Mouse (Mus musculus): ENCODE measurements at regions not wholly inside any gene's neighbourhood (a gene's known extent, or its start where the extent isn't known, plus 50 kb on each side); places are given as distances from the start of the nearest gene placed in this dataset.
A peak's percentile ranks its signal among the peaks of the same experiment; 100 is the strongest.

DNA sequence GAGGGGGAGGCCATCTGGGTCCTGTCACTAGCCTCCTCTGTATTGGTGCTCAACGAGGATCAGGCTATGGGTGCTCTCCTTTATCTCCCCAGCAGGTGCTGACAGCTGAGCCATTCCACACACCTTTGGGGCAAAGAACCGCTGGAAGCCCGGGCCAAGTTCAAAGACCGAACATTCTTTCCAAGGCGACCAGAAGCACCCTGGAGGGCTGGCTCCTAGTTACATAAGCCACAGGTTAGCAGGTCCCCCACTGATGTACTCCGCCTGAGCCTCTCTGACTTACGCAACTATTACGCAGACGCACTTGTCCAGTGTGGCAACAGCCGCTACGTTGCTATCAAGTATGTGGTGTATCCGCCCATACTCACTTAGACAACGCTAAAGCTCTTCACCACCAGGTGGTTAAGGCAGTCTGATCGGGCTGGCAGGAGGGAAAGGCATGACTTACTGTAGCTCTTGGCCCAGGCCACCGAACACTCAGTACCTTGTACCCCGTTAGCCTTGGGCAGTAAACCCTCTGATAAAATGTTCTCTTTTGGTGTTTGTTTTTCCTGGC lies 69.2 kb downstream of the Gm33543 start:
- Histone ChIP-seq H3K4me2 (no peak overlapping the region), H3K9me3 (no peaks in the 10 kb centered on the region), H3K27ac (no peak overlapping the region), H3K9ac (no peak overlapping the region), H3K27me3 (no peaks in the 10 kb centered on the region), H3K4me3 (no peak overlapping the region), H3K36me3 (no peaks in the 10 kb centered on the region), H3K4me1 (peaks cover 5% of the 10 kb centered on the region; the same call in 1 of the 2 replicates)
- ATAC-seq (ENCODE audit: insufficient number of reproducible peaks, insufficient read depth, low FRiP score, low TSS enrichment, low read depth): 0 out of 2 replicates have a peak, but pooled peaks have one; percentile 48
- 87% methylated on average over 16 of the region's 16 CpGs for WGBS

DNA sequence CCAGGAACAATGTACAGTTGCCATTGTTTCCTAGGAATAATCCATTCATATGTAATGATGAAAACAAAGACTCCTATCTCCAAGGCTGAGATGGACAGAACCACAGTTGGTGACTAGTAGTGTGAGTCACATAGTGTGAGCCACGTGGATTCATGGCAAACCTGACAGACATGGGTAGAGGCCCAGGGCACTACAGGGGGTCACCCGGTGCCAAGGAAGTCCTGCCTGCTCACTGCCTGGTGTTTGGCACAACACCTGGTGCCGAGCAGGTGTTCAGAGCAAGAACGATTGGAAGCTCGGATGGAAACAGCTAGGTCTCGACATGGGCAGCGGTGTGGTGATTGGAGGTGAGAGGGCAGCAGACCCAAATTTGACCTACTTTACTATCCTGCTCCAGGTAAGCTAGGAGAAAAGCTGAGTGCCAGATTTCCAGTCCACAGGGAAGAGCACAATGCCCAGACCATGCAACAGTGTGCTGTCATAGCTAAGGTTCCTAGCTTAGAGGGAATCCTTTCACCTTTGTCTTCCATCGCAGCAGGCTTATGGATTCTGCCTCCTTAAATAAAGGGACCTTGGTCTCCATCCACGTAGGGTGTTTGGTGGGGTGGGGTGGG lies 69.8 kb downstream of the Gm33543 start:
- H3K9me3 ChIP-seq: no peaks in the 10 kb centered on the region
- no peak overlapping the region for H3K4me3 ChIP-seq
- H3K4me1 ChIP-seq: peaks cover 5% of the 10 kb centered on the region; the same call in 1 of the 2 replicates
- H3K36me3 ChIP-seq: no peaks in the 10 kb centered on the region
- no peak overlapping the region for H3K4me2 ChIP-seq
- H3K27ac ChIP-seq: no peak overlapping the region
- no peak overlapping the region for H3K9ac ChIP-seq
- H3K27me3 ChIP-seq: no peaks in the 10 kb centered on the region
- WGBS: 86% methylated on average over 9 of the region's 9 CpGs
- no peak for ATAC-seq (ENCODE audit: insufficient number of reproducible peaks, insufficient read depth, low FRiP score, low TSS enrichment, low read depth)

DNA sequence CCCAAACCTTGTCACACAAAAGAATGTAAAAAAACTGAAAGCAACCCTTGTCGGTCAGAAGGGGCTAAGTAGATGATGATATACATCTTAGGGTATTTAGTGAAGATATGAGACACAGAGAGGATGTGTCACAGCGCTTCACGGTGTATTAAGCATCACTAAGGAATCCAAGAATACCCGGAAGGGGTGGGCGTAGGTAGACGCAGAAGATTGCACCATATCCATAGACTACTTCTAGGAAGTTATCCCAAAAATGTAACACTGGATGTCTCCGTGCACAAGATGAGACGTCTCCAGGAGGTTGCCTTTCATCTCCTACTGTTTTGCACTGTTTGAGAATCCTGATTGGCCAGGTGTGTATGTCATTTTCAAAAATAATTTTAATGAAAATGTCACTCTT lies 73.8 kb downstream of the Gm33543 start:
- Histone ChIP-seq H3K27me3 (no peaks in the 10 kb centered on the region), H3K4me2 (no peak overlapping the region), H3K27ac (no peak overlapping the region), H3K4me3 (no peak overlapping the region), H3K9ac (no peak overlapping the region), H3K9me3 (no peaks in the 10 kb centered on the region), H3K36me3 (no peaks in the 10 kb centered on the region), H3K4me1 (no peaks in the 10 kb centered on the region)
- no peak for ATAC-seq (ENCODE audit: insufficient number of reproducible peaks, insufficient read depth, low FRiP score, low TSS enrichment, low read depth)
- WGBS: 79% methylated on average over 8 of the region's 8 CpGs

DNA sequence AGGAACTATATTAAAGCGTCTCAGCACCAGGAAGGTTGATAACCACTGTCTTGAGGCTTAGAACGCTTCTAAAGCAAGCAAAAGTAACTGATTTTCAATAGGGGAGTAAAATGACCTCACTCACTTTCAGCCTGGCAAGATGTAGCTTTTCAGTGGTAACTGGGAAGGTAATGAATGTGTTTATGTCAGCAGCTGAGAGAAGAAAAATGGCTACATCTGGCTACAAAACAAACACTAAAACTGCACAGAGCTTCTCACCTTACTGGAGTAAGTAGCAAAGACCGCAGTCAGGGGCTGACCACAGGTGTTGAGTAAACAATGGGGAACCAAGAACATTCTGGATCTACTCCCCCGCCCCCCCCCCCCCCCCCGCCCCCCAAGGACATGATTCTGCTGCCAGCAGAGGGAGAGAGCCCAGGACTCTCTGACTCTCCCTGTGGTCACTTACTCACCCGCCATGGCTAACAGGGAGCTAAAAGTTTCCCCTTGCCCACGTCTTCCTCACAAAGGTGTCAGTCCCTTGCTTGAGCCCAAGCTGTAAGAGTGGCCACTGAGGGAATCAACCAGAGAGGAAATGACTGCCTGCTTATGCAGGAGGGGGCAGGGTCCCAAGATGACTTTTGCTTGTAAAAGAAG lies 75.1 kb downstream of the Gm33543 start:
- H3K4me2 ChIP-seq: no peak overlapping the region
- no peaks in the 10 kb centered on the region for H3K36me3 ChIP-seq
- no peaks in the 10 kb centered on the region for H3K9me3 ChIP-seq
- no peaks in the 10 kb centered on the region for H3K4me1 ChIP-seq
- no peak for ATAC-seq (ENCODE audit: insufficient number of reproducible peaks, insufficient read depth, low FRiP score, low TSS enrichment, low read depth)
- no peak overlapping the region for H3K9ac ChIP-seq
- no peak overlapping the region for H3K27ac ChIP-seq
- no peak overlapping the region for H3K4me3 ChIP-seq
- H3K27me3 ChIP-seq: no peaks in the 10 kb centered on the region
- 48% methylated on average over 7 of the region's 7 CpGs for WGBS

DNA sequence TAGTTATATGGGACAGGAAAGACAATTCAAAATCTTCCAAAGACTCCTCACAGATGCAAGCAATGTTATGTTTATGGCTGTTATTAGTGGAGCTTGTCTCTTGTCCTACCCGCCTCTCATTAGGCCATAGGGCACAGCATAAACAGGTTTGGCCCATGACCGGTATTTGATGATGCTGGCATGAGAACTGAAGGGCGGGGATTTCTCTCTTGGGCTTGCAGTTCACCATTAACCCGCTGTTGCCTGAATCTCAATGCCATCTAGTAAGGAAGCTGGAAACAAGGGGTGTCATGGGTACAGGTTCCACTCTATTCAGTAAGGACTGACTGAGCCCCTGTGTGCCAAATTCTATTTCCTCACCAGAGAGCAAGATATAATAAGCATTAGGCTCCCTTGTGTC lies 78.6 kb downstream of the Gm33543 start:
- no peak for ATAC-seq (ENCODE audit: insufficient number of reproducible peaks, insufficient read depth, low FRiP score, low TSS enrichment, low read depth)
- H3K9ac ChIP-seq: no peak overlapping the region
- no peaks in the 10 kb centered on the region for H3K4me1 ChIP-seq
- no peak overlapping the region for H3K27ac ChIP-seq
- no peak overlapping the region for H3K4me2 ChIP-seq
- WGBS: 61% methylated on average over 4 of the region's 4 CpGs
- no peaks in the 10 kb centered on the region for H3K9me3 ChIP-seq
- no peak overlapping the region for H3K4me3 ChIP-seq
- no peaks in the 10 kb centered on the region for H3K27me3 ChIP-seq
- no peaks in the 10 kb centered on the region for H3K36me3 ChIP-seq

DNA sequence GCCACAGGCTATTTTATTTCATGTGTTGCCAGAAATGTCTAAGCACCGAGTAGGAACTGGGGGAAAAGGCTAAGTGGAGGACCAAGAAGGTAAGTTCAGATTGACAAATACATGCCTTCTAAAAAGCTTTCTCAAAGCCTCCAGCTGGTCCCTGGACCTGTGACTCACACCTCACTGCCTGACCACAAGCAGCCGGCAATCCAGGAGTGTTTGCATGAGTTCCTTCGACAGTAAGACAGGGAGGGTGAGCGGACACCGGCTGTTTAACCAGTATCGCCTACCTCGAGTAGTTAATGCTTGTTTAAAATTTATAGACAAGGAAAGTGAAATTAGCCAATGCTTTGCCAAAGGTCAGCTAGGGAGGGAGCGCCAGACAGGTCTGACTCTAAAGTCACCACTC lies 80.1 kb downstream of the Gm33543 start:
- 74% methylated on average over 8 of the region's 8 CpGs for WGBS

DNA sequence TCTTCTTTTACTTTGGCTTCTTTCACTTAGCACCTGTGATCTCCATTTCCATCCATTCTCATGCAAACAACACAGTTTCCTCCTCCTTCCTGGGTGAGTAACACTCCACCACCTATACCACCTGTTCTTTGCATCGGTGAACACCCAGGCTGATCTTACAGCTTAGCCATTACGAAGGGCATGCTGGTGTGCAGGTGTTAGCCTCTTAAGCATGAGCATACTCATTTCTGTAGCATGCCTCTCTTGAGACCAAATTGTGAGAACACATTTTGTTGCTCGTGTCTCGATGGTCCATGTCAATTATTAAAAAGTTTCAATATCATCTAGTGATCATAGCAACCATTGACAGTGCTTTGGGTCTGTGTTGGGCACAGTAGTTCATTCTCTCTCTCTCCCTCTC lies 80.8 kb downstream of the Gm33543 start:
- H3K9me3 ChIP-seq: no peaks in the 10 kb centered on the region
- no peak overlapping the region for H3K27ac ChIP-seq
- H3K4me1 ChIP-seq: no peaks in the 10 kb centered on the region
- no peaks in the 10 kb centered on the region for H3K36me3 ChIP-seq
- no peak for ATAC-seq (ENCODE audit: insufficient number of reproducible peaks, insufficient read depth, low FRiP score, low TSS enrichment, low read depth)
- H3K4me3 ChIP-seq: no peak overlapping the region
- H3K4me2 ChIP-seq: no peak overlapping the region
- 91% methylated on average over 4 of the region's 4 CpGs for WGBS
- no peaks in the 10 kb centered on the region for H3K27me3 ChIP-seq
- no peak overlapping the region for H3K9ac ChIP-seq

More for the DNA sequence above, 80.1 kb downstream of the Gm33543 start:
- Histone ChIP-seq H3K4me1 (no peaks in the 10 kb centered on the region), H3K27me3 (no peaks in the 10 kb centered on the region), H3K36me3 (no peaks in the 10 kb centered on the region), H3K9ac (no peak overlapping the region), H3K4me2 (no peak overlapping the region), H3K4me3 (no peak overlapping the region), H3K9me3 (no peaks in the 10 kb centered on the region), H3K27ac (no peak overlapping the region)
- no peak for ATAC-seq (ENCODE audit: insufficient number of reproducible peaks, insufficient read depth, low FRiP score, low TSS enrichment, low read depth)

DNA sequence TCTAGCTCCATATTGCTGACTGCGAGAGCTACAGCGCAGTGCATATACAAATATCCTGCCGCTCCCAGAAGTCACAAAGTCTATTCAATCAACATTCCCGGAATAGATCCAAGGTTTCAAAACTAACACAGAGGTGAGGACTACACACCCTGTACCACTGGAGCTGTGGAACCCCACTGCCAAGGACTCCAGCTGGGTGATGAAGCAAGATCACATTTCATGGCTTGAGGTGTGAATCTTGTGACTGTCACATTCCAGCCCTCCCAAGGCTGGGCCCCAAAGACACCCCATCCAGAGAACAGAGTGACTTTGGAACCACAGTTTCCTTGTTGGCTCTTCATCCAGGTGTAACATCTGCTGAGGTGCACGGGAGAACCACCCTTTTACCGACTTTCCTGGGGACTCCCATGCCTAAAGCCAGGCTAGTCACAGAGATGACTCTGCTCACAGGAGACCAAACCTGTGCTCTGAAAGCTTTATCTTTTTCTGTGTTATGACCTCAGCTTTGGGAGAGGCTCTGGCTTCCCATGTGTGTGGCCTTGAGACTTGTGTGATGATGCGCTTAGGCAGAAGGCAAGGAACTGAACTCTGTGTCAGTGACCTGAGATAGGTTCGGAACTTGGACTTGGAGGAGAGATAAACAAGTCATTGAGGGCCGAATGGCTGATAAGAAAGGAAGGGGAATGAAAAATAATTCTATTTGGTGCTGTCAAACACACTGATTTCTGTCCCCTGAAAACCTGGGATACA lies 82.4 kb downstream of the Gm33543 start:
- Histone ChIP-seq H3K27ac (no peak overlapping the region), H3K4me1 (no peaks in the 10 kb centered on the region), H3K4me3 (no peak overlapping the region), H3K27me3 (no peaks in the 10 kb centered on the region), H3K36me3 (no peaks in the 10 kb centered on the region), H3K9ac (no peak overlapping the region), H3K4me2 (no peak overlapping the region), H3K9me3 (no peaks in the 10 kb centered on the region)
- 89% methylated on average over 9 of the region's 9 CpGs for WGBS
- ATAC-seq (ENCODE audit: insufficient number of reproducible peaks, insufficient read depth, low FRiP score, low TSS enrichment, low read depth): no peak

DNA sequence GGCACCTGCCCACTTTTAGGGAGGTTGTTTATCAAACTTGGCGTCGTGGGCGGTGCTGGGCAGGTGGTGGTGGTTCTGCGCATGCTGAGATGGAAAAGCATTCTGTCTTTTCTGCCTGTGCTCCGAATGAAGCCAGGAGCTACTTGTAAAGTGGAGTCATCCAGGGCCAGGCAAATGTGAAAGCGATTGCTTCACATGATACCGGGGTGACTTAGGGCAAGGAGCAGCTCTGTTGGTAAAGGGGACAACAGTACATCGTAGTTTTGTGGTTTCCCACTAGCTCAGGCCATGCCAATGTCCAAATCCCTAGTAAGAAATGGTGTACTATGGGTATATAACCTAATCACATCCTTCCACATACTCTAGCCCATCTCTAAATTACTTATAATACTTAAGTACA lies 84.5 kb downstream of the Gm33543 start:
- Histone ChIP-seq H3K9me3 (no peaks in the 10 kb centered on the region), H3K36me3 (no peaks in the 10 kb centered on the region), H3K4me1 (no peaks in the 10 kb centered on the region), H3K9ac (no peak overlapping the region), H3K27ac (no peak overlapping the region), H3K4me3 (no peak overlapping the region), H3K4me2 (no peak overlapping the region), H3K27me3 (no peaks in the 10 kb centered on the region)
- no peak for ATAC-seq (ENCODE audit: insufficient number of reproducible peaks, insufficient read depth, low FRiP score, low TSS enrichment, low read depth)
- WGBS: 89% methylated on average over 8 of the region's 8 CpGs

DNA sequence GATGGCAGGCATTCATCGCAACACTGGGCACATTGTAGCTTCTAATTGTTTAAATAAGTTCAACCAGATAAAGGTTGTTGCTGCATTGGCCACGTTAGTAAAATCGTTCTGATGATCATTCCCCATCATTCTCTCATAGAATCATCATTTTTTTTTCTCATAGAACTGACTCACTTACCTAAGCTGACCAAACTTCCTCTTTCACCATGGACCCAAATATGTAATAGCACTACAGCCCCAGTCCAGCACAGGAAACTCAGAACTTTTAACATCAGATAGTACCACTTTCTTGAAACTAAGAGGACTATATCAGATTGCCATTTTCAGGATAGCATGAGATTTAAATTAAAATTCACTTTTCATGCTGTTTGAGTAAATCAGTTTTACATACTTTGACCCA lies 82.2 kb upstream of the Anapc15-ps start:
- ATAC-seq (ENCODE audit: insufficient number of reproducible peaks, insufficient read depth, low FRiP score, low TSS enrichment, low read depth): no peak
- no peaks in the 10 kb centered on the region for H3K9me3 ChIP-seq
- H3K36me3 ChIP-seq: no peaks in the 10 kb centered on the region
- no peaks in the 10 kb centered on the region for H3K27me3 ChIP-seq
- H3K9ac ChIP-seq: no peak overlapping the region
- no peak overlapping the region for H3K27ac ChIP-seq
- no peak overlapping the region for H3K4me2 ChIP-seq
- no peaks in the 10 kb centered on the region for H3K4me1 ChIP-seq
- no peak overlapping the region for H3K4me3 ChIP-seq
- WGBS: 82% methylated on average over 3 of the region's 3 CpGs

DNA sequence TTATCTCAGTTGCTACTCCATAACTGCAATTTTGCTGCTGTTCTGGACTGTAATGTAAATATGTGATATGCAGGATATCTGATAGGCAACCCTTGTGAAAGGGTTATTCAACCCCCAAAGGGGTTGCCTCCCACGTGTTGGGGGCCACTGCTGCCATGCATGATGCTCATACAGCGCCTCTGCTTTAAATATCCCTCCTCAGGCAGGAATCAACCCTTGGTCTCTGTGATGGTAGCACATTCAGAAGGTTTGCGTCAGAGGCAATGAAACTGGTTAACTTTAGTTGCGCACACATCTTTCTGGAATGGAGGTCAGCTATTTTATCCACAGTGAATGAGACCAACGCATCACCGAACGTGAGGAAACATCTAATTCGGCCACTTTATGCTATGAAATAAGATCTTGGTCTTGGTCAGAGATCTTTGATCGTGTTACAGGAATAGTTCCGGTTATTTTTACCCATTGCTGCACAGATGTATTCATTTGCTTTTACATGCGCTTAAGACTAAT lies 80.2 kb upstream of the Anapc15-ps start:
- 78% methylated on average over 11 of the region's 11 CpGs for WGBS
- no peaks in the 10 kb centered on the region for H3K36me3 ChIP-seq
- no peak overlapping the region for H3K4me3 ChIP-seq

More for the DNA sequence above, 80.2 kb upstream of the Anapc15-ps start:
- Histone ChIP-seq H3K4me2 (no peak overlapping the region), H3K9ac (no peak overlapping the region), H3K4me1 (no peaks in the 10 kb centered on the region), H3K27me3 (no peaks in the 10 kb centered on the region), H3K27ac (no peak overlapping the region), H3K9me3 (no peaks in the 10 kb centered on the region)
- no peak for ATAC-seq (ENCODE audit: insufficient number of reproducible peaks, insufficient read depth, low FRiP score, low TSS enrichment, low read depth)
